Mouse (Mus musculus) lung, postnatal 25 days (tissue): ENCODE measurements at regions not wholly inside any gene's neighbourhood (a gene's known extent, or its start where the extent isn't known, plus 50 kb on each side); places are given as distances from the start of the nearest gene placed in this dataset.

Experiments
- DNase-seq: peaks from one replicate; pipeline ENCODE4 v3.0.0; 2022; ENCODE audit warnings: low spot score

- no peak for DNase-seq
Measured at GRCm38 (mm10) chr17:84890871-84891599, 65.5 kb upstream of the Ppm1b start.

DNA sequence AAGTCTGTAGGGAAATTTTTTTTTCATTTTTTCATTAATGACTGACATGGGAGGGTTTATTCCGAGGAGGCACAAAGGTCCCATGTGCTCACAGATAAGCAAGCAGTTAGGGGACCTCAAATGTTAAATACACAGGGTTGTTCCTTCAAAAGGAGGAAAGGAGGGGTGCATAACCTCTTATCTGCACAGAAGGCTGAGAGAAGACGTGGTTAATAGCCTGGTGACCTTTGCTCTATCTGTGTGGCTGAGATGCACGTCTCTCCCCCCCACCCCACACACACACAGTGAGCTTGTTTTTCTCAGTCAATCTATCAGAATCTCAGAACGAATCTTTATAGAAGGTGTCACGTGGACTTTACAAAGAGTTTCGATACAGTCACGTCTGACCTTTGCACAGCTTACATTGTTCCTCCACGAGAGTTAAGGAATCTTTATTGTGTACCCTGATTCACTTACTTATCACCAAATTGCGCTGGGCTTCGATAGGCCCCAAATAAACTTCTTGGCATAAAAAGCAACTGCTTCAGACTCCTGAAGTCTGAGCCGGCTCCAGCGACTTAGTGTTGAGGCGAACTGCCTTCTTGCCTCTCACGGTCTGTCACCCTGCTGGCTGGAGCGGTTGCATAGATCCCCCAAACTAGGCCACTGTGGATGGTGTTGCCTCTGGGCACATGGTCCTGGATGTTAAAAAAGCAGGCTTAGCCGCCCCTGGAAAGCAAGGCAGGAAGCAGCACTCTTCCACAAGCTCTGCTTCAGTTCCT is 63.1 kb upstream of the Ppm1b start:
- no peak for DNase-seq

GRCm38 (mm10) chr17:84895526-84895925 is 61.0 kb upstream of the Ppm1b start:
- DNase-seq: no peak

DNA sequence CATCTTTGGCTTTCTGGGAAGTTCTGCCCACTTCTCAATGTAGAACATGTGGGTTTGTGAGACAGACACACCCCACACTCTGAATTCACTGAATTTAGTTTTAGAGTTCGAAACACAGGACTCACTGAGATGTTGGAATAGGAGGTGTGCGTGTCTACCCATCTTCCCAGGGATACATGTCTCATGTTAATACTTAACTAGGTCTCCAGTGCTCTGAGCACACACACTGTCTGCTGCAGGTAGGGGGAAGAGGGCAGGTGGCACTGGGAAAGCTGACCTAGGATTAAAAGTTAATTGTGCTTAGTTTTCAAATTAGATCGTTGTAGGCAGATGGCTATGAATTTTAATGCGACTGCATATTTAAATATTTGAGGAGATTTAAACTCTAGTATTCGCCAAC is 60.0 kb upstream of the Ppm1b start:
- DNase-seq: no peak

DNA sequence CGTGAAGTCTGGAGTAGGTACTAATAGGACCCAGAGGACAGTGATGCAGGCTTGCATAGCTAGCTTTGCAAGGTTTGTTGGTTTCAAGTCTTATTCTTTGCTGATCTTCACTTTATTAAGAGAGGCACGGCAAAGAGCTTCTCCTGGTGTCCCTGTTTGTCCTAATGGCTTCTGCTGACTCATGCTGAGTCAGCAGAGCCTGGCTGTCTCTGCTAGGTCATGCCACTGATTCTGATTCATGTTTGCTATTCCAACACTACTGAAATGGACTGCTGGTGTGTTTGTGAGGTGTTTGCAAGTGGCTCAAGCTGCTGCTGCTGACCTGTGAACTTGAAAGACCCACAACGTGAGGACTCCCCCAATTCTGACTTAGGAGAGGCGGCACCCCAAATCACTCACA is 58.1 kb upstream of the Ppm1b start:
- DNase-seq: no peak

- DNase-seq: no peak
Measured at GRCm38 (mm10) chr17:84903625-84904337, 52.8 kb upstream of the Ppm1b start.
